Mouse (Mus musculus): ENCODE measurements at regions not wholly inside any gene's neighbourhood (a gene's known extent, or its start where the extent isn't known, plus 50 kb on each side); places are given as distances from the start of the nearest gene placed in this dataset.

DNA sequence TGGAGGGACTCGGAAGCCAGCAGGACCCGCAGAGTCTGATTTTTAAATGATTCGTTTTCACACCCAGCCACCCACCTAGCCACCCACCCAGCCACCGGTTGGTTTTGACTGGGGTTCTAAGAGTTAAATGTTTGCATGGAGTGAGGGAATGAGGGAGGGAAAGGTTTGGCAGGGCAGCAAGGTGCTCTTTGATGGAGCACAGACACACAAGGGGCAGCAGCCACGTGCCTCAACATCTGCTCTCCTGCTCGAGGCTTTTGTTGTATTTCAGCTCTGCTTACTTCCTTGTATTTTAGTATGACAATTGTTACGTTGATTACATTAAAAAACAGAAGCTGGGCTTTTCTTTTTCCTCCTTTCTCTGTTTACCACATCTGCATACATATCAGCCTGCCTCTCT is 367.6 kb downstream of the Ajap1 start:
- DNase-seq (ENCODE audit: low spot score) (no peak), ATAC-seq (ENCODE audit: low FRiP score) (no peak)
- no peak overlapping the region for H3K4me3 ChIP-seq (ENCODE audit: low read depth, low read length)
- no peak overlapping the region for H3K9ac ChIP-seq (replicated peaks; ENCODE audit: low read length, poor library complexity, severe bottlenecking)
- WGBS, result 65% methylated on average over 7 of the region's 7 CpGs
- H3K27ac ChIP-seq (ENCODE audit: low read depth, low read length), result no peak overlapping the region
- H3K4me2 ChIP-seq (ENCODE audit: low read depth, low read length, poor library complexity, severe bottlenecking), result no peak overlapping the region
- no peaks in the 10 kb centered on the region for H3K36me3 ChIP-seq (ENCODE audit: insufficient read depth, low read length)
- no peaks in the 10 kb centered on the region for H3K4me1 ChIP-seq (ENCODE audit: insufficient read depth, low read length)
- no peaks in the 10 kb centered on the region for H3K9me3 ChIP-seq (ENCODE audit: low read length)
- TF ChIP-seq CTCF (IDR thresholded peaks at IDR 0.05), result no peak
- H3K27me3 ChIP-seq (ENCODE audit: insufficient read depth, low read length), result no peaks in the 10 kb centered on the region

DNA sequence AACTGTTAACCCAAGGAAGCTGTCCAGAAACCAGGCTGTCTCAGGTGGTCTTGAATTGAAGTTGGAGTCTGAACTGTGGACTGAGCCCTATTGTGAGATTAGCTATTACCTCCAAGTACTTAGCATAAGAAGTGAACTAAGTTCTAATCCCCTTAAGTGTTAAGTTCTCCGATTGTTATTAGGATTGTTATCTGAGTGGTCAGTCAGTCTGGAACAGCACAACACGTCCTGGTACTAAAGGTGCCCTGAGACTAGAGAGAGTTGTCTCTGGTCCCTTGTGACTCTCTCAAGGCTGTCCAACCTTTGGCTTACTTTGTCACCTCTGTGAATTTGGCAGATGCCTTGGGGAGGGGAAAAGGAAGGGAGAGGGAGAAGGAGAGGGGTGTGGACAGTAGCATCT is 369.0 kb downstream of the Ajap1 start:
- no peak overlapping the region for H3K4me3 ChIP-seq (ENCODE audit: low read depth, low read length)
- no peak overlapping the region for H3K4me2 ChIP-seq (ENCODE audit: low read depth, low read length, poor library complexity, severe bottlenecking)
- no peak overlapping the region for H3K27ac ChIP-seq (ENCODE audit: low read depth, low read length)
- 35% methylated on average over 2 of the region's 2 CpGs for WGBS
- H3K27me3 ChIP-seq (ENCODE audit: insufficient read depth, low read length), result no peaks in the 10 kb centered on the region
- ATAC-seq (ENCODE audit: low FRiP score) (no peak), DNase-seq (ENCODE audit: low spot score) (no peak)
- TF ChIP-seq CTCF (IDR thresholded peaks at IDR 0.05), result no peak
- H3K4me1 ChIP-seq (ENCODE audit: insufficient read depth, low read length), result no peaks in the 10 kb centered on the region
- no peak overlapping the region for H3K9ac ChIP-seq (replicated peaks; ENCODE audit: low read length, poor library complexity, severe bottlenecking)
- H3K9me3 ChIP-seq (ENCODE audit: low read length), result no peaks in the 10 kb centered on the region
- H3K36me3 ChIP-seq (ENCODE audit: insufficient read depth, low read length), result no peaks in the 10 kb centered on the region

DNA sequence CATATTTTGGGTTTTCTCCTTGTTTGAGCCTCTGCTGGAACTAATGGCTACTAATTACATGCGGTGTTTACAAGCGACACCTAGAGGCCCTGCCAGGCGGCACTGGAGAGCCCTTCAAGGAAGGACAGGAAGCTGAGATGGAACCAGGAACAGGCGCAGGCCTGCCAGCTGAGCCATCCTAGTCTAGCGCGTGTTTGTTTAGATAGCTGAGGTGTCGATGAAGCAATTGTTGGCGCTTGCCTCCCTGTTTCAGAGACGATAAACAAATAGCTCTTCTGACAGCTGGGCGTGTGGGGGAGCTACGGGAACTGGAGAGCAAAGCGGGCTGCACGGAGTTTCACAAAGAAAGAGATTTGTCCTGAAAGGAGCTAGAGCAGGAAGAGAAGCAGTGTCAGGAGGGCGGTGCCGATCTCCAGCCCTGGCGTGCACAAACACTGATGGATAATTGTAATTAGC is 372.3 kb downstream of the Ajap1 start:
- no peaks in the 10 kb centered on the region for H3K27me3 ChIP-seq (ENCODE audit: insufficient read depth, low read length)
- DNase-seq (ENCODE audit: low spot score) (peak; percentile 68), ATAC-seq (ENCODE audit: low FRiP score) (no peak)
- H3K4me2 ChIP-seq (ENCODE audit: low read depth, low read length, poor library complexity, severe bottlenecking), result no peak overlapping the region
- no peak overlapping the region for H3K4me3 ChIP-seq (ENCODE audit: low read depth, low read length)
- no peaks in the 10 kb centered on the region for H3K36me3 ChIP-seq (ENCODE audit: insufficient read depth, low read length)
- TF ChIP-seq CTCF (IDR thresholded peaks at IDR 0.05), result peak; percentile 44; the same call in 1 of the 2 replicates
- no peak overlapping the region for H3K9ac ChIP-seq (replicated peaks; ENCODE audit: low read length, poor library complexity, severe bottlenecking)
- WGBS, result 57% methylated on average over 16 of the region's 16 CpGs
- no peaks in the 10 kb centered on the region for H3K4me1 ChIP-seq (ENCODE audit: insufficient read depth, low read length)
- H3K9me3 ChIP-seq (ENCODE audit: low read length), result no peaks in the 10 kb centered on the region
- no peak overlapping the region for H3K27ac ChIP-seq (ENCODE audit: low read depth, low read length)

DNA sequence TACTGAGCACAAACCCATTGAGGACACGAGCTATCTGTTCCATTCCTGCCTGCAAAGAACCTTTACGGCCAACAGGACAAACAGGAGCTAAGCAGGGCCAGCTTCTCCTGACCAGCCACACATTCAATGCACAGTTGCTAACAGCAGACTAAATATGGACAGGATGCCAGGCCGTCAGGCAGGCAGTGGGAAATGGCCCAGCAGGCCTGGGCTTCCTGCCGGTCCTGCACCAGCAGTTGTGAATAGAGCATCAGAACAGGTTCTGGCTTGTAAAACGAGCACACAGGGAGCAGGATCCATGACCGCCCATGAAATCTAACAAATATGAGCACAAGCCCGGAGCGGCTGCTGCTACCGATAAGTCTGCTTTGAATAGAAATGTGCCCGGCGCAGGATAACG is 384.0 kb downstream of the Ajap1 start:
- Histone ChIP-seq H3K27ac (ENCODE audit: low read depth, low read length) (no peak overlapping the region), H3K4me1 (ENCODE audit: insufficient read depth, low read length) (no peaks in the 10 kb centered on the region), H3K27me3 (ENCODE audit: insufficient read depth, low read length) (no peaks in the 10 kb centered on the region), H3K36me3 (ENCODE audit: insufficient read depth, low read length) (no peaks in the 10 kb centered on the region), H3K4me3 (ENCODE audit: low read depth, low read length) (no peak overlapping the region), H3K9me3 (ENCODE audit: low read length) (no peaks in the 10 kb centered on the region), H3K4me2 (ENCODE audit: low read depth, low read length, poor library complexity, severe bottlenecking) (no peak overlapping the region), H3K9ac (replicated peaks; ENCODE audit: low read length, poor library complexity, severe bottlenecking) (no peak overlapping the region)
- ATAC-seq (ENCODE audit: low FRiP score) (no peak), DNase-seq (ENCODE audit: low spot score) (peak; percentile 27)
- 75% methylated on average over 12 of the region's 12 CpGs for WGBS
- TF ChIP-seq CTCF (IDR thresholded peaks at IDR 0.05), result no peak

DNA sequence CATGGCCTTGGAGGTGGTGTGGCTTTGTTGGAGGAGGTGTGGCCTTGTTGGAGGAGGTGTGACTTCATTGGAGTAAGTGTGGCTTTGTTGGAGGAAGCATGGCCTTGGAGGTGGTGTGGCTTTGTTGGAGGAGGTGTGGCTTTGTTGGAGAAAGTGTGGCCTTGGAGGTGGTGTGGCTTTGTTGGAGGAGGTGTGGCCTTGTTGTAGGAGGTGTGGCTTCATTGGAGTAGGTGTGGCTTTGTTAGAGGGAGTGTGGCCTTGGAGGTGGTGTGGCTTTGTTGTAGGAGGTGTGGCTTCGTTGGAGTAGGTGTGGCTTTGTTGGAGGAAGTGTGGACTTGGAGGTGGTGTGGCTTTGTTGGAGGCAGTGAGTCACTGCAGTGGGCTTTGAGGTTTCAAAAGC is 385.0 kb downstream of the Ajap1 start:
- 93% methylated on average over 1 of the region's 1 CpGs for WGBS
- no peak for ATAC-seq (ENCODE audit: low FRiP score)
- no peak overlapping the region for H3K4me2 ChIP-seq (ENCODE audit: low read depth, low read length, poor library complexity, severe bottlenecking)
- H3K9ac ChIP-seq (replicated peaks; ENCODE audit: low read length, poor library complexity, severe bottlenecking), result no peak overlapping the region
- no peaks in the 10 kb centered on the region for H3K4me1 ChIP-seq (ENCODE audit: insufficient read depth, low read length)
- no peak overlapping the region for H3K27ac ChIP-seq (ENCODE audit: low read depth, low read length)
- H3K36me3 ChIP-seq (ENCODE audit: insufficient read depth, low read length), result no peaks in the 10 kb centered on the region
- TF ChIP-seq CTCF (IDR thresholded peaks at IDR 0.05), result no peak
- no peaks in the 10 kb centered on the region for H3K9me3 ChIP-seq (ENCODE audit: low read length)
- DNase-seq (ENCODE audit: low spot score), result no peak
- no peaks in the 10 kb centered on the region for H3K27me3 ChIP-seq (ENCODE audit: insufficient read depth, low read length)
- H3K4me3 ChIP-seq (ENCODE audit: low read depth, low read length), result no peak overlapping the region

- TF ChIP-seq CTCF (IDR thresholded peaks at IDR 0.05), result no peak
- Histone ChIP-seq H3K27me3 (ENCODE audit: insufficient read depth, low read length) (no peaks in the 10 kb centered on the region), H3K9ac (replicated peaks; ENCODE audit: low read length, poor library complexity, severe bottlenecking) (no peak overlapping the region), H3K4me2 (ENCODE audit: low read depth, low read length, poor library complexity, severe bottlenecking) (no peak overlapping the region), H3K36me3 (ENCODE audit: insufficient read depth, low read length) (no peaks in the 10 kb centered on the region), H3K27ac (ENCODE audit: low read depth, low read length) (no peak overlapping the region), H3K4me1 (ENCODE audit: insufficient read depth, low read length) (no peaks in the 10 kb centered on the region), H3K4me3 (ENCODE audit: low read depth, low read length) (no peak overlapping the region), H3K9me3 (ENCODE audit: low read length) (no peaks in the 10 kb centered on the region)
- DNase-seq (ENCODE audit: low spot score) (no peak), ATAC-seq (ENCODE audit: low FRiP score) (no peak)
- 85% methylated on average over 3 of the region's 3 CpGs for WGBS
Observed at GRCm38 (mm10) chr4:153093129-153093528, 389.5 kb downstream of the Ajap1 start.
